Mouse (Mus musculus) kidney, embryonic 15.5 days (tissue): Measurements from ENCODE around the gene Ppp1cc. TPM values are rescaled to one million over a fixed set of nuclear protein-coding genes. Genes with fewer than 3 reads are reported as not detected.

Experiments used
- polyA plus RNA-seq: library from polyadenylated mRNA; unstranded; fragments of >200 nt; fragmentation: Nextera tagmentation; extraction: Ambion mirVana; gene quantifications from 2 replicates; pipeline ENCODE4 v1.2.1, GENCODE M21; 2015

Gene Ppp1cc
- polyA plus RNA-seq, 1 experiment from 2014 or later = 264 TPM

Other genes with a start within 250 kb of the Ppp1cc start
- 8.7 and 9.9 TPM in 2 replicates for gene Cux2, start 108.2 kb upstream of the Ppp1cc start, polyA plus RNA-seq
- gene Myl2, start 57.3 kb upstream of the Ppp1cc start, polyA plus RNA-seq = 0.78 and 2.3 TPM in 2 replicates
- 0.19 TPM in 1 of 2 replicates, not detected in the other for gene Ccdc63, start 17.5 kb upstream of the Ppp1cc start, polyA plus RNA-seq
- gene Hvcn1, start 48.5 kb downstream of the Ppp1cc start, polyA plus RNA-seq = 12.2 and 14.3 TPM in 2 replicates
- 6.4 and 6.7 TPM in 2 replicates for gene Tctn1, start 106.2 kb downstream of the Ppp1cc start, polyA plus RNA-seq
- 8.2 and 9.1 TPM in 2 replicates for gene Pptc7, start 126.1 kb downstream of the Ppp1cc start, polyA plus RNA-seq
- 9.6 and 11.9 TPM in 2 replicates for gene Rad9b, start 196.0 kb downstream of the Ppp1cc start, polyA plus RNA-seq
- 218 and 230 TPM in 2 replicates for gene Vps29, start 196.1 kb downstream of the Ppp1cc start, polyA plus RNA-seq
- gene Gpn3, start 213.6 kb downstream of the Ppp1cc start, polyA plus RNA-seq = 69.7 and 74.6 TPM in 2 replicates
- gene Fam216a, start 214.1 kb downstream of the Ppp1cc start, polyA plus RNA-seq = 57.6 and 63.6 TPM in 2 replicates
- 131 and 169 TPM in 2 replicates for gene Arpc3, start 233.6 kb downstream of the Ppp1cc start, polyA plus RNA-seq